Mouse (Mus musculus): ENCODE results near the gene Mb21d2. TPM values are rescaled to one million over a fixed set of nuclear protein-coding genes. Genes with fewer than 3 reads are reported as not detected.

Gene Mb21d2
- 10.9 and 13.3 TPM in 2 replicates for polyA plus RNA-seq (2012; rRNA removed)

GRCm38 (mm10) chr16:28928815-28929685 is at the start of gene Mb21d2:
Gene Mb21d2 (minus strand): TSS chr16:28929673.

Other genes with a start within 250 kb of the Mb21d2 start
- gene Fgf12, start 176.6 kb downstream of the Mb21d2 start, polyA plus RNA-seq (2012; rRNA removed), result 0.42 and 0.97 TPM in 2 replicates

Data from colon, adult 2 months (tissue).